Mouse (Mus musculus) liver, adult 2 months (tissue): ENCODE measurements around the gene Met.

Experiments used
- CTCF ChIP-seq: fragments of 200-500 bp; IDR thresholded peaks from 2 replicates; pipeline ENCODE4 v1.5.1; 2011; ENCODE audit warnings: low read depth, low read length, control low read depth
- POLR2A ChIP-seq: fragments of 200-500 bp; IDR thresholded peaks from 2 replicates; pipeline ENCODE4 v1.6.1; 2011; ENCODE audit warnings: low read length, control low read depth; ENCODE audit not compliant: insufficient read depth; ENCODE audit errors: extremely low read depth

- no peak for TF ChIP-seq POLR2A
- TF ChIP-seq CTCF = no peak
Measured at GRCm38 (mm10) chr6:17593971-17594370, 130.4 kb downstream of the Met start.
